In the genomic region with DNA sequence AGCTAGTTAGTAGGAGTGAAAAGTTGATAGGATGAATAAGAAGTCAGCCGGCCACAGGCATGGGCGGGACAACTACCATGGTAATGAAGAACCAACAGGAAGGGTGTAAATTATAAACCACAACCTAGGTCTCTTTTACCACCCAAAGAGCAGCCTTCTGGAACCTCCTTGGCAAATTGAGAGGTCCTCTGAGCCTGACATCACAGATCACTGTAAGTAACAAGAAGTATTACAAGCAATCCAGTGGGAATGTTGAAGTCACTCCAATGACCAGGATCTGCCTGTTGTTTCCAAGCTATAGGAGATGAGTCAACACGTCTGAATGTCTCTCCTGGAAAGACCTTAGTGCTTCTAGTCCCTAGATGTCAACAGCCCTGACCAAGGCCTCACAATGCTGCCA, we compare ENCODE assay signal across 20 mouse cellular contexts.
DNase-seq lines count a peak whose midpoint lies in the region; ATAC-seq lines count a peak whose summit lies in the region.
"Had no signal": no experiment of that assay in that cellular context is flagged by ENCODE, and none has a peak within 500 bp of the region (broad histone marks: within the 10 kb centered on the region; RNA-seq: fewer than 3 reads in every experiment).

No protein-coding gene starts in this region.

- intact Hi-C loops in heart, postnatal 10 days (cut with DNase I), result no loop called here

- 0 out of 2 replicates have a peak, but pooled peaks have one; percentile 36 for ATAC-seq in common myeloid progenitor, adult 5-6 weeks (replicated peaks; ENCODE audit: low read depth, poor library complexity, severe bottlenecking)
- ATAC-seq: activated CD4-positive, CD25-positive, alpha-beta regulatory T cell, adult 4 months; CD4-positive, CD25-positive, alpha-beta regulatory T cell, adult 4 months; forebrain, embryonic 14.5 days; forebrain, embryonic 16.5 days had no signal

- peak; percentile 42 to 50 for DNase-seq in kidney, postnatal 36 days
- no peak for DNase-seq in kidney, adult 11 months
- peak; percentile 54 for DNase-seq in Muller cell, postnatal 12 days (ENCODE audit: inconsistent ontology term)
- DNase-seq in heart, postnatal 10 days, result no peak
- DNase-seq in lung, postnatal 25 days (ENCODE audit: low spot score), result no peak
- DNase-seq: adrenal gland, adult 8-10 months; adrenal gland, postnatal 14 days; adrenal gland, postnatal 36 days; B cell, adult 2 months; cerebellum, adult 11-12 months; cerebellum, adult 2 months; cerebellum, adult 9-10 months; cerebellum, postnatal 10 days; cerebellum, postnatal 25 days; embryo, embryonic 11 days had no signal

Comparison
In these comparisons a context has a peak if more than half of its experiments do, and no peak if none do; other contexts are left out.
1. DNase-seq: peak in kidney, postnatal 36 days (2 of 2) and Muller cell, postnatal 12 days (single experiment); none in kidney, adult 11 months (single experiment), heart, postnatal 10 days (0 of 2) and lung, postnatal 25 days (single experiment).